Mouse (Mus musculus): ENCODE results near the gene Ppm1e. TPM values are rescaled to one million over a fixed set of nuclear protein-coding genes. Genes with fewer than 3 reads are reported as not detected.
A peak's percentile ranks its signal among the peaks of the same experiment; 100 is the strongest.

Gene Ppm1e
- polyA plus RNA-seq, 1 experiment = 0.70 TPM

GRCm38 (mm10) chr11:87240833-87241215 is 118.0 kb downstream of the Ppm1e start:
- WGBS = 74% methylated on average over 4 of the region's 4 CpGs
- no peak overlapping the region for H3K27ac ChIP-seq (ENCODE audit: insufficient read depth, low read depth, low read length)
- DNase-seq = no peak

GRCm38 (mm10) chr11:87240141-87240832 is 118.5 kb downstream of the Ppm1e start:
- peak; percentile 50 for DNase-seq
- no peak overlapping the region for H3K4me3 ChIP-seq (ENCODE audit: insufficient read depth, low read depth, low read length)
- H3K4me1 ChIP-seq (ENCODE audit: control insufficient read depth, insufficient read depth, low read length) = no peaks in the 10 kb centered on the region
- H3K27ac ChIP-seq (ENCODE audit: insufficient read depth, low read depth, low read length) = no peak overlapping the region
- 47% methylated on average over 15 of the region's 15 CpGs for WGBS
- no peaks in the 10 kb centered on the region for H3K27me3 ChIP-seq (replicated peaks; ENCODE audit: control insufficient read depth, insufficient read depth, low read length)
- TF ChIP-seq CTCF (conservative IDR thresholded peaks at IDR 0.05; ENCODE audit: insufficient read depth, insufficient read length, low read depth, low read length) (no peak), POLR2A (IDR thresholded peaks at IDR 0.05; ENCODE audit: low read depth, low read length) (no peak)
- no peaks in the 10 kb centered on the region for H3K36me3 ChIP-seq (ENCODE audit: control insufficient read depth, insufficient read depth, low read length)

More at GRCm38 (mm10) chr11:87240833-87241215, 118.0 kb downstream of the Ppm1e start:
- Histone ChIP-seq H3K36me3 (ENCODE audit: control insufficient read depth, insufficient read depth, low read length) (no peaks in the 10 kb centered on the region), H3K4me3 (ENCODE audit: insufficient read depth, low read depth, low read length) (no peak overlapping the region), H3K4me1 (ENCODE audit: control insufficient read depth, insufficient read depth, low read length) (no peaks in the 10 kb centered on the region), H3K27me3 (replicated peaks; ENCODE audit: control insufficient read depth, insufficient read depth, low read length) (no peaks in the 10 kb centered on the region)
- TF ChIP-seq POLR2A (IDR thresholded peaks at IDR 0.05; ENCODE audit: low read depth, low read length) (no peak), CTCF (conservative IDR thresholded peaks at IDR 0.05; ENCODE audit: insufficient read depth, insufficient read length, low read depth, low read length) (no peak)

GRCm38 (mm10) chr11:87238891-87239530 is 119.8 kb downstream of the Ppm1e start:
- H3K4me3 ChIP-seq (ENCODE audit: insufficient read depth, low read depth, low read length) = no peak overlapping the region
- TF ChIP-seq POLR2A (IDR thresholded peaks at IDR 0.05; ENCODE audit: low read depth, low read length) (no peak), CTCF (conservative IDR thresholded peaks at IDR 0.05; ENCODE audit: insufficient read depth, insufficient read length, low read depth, low read length) (no peak)
- DNase-seq = no peak
- no peaks in the 10 kb centered on the region for H3K27me3 ChIP-seq (replicated peaks; ENCODE audit: control insufficient read depth, insufficient read depth, low read length)
- H3K36me3 ChIP-seq (ENCODE audit: control insufficient read depth, insufficient read depth, low read length) = no peaks in the 10 kb centered on the region
- no peak overlapping the region for H3K27ac ChIP-seq (ENCODE audit: insufficient read depth, low read depth, low read length)
- H3K4me1 ChIP-seq (ENCODE audit: control insufficient read depth, insufficient read depth, low read length) = no peaks in the 10 kb centered on the region
- 85% methylated on average over 7 of the region's 7 CpGs for WGBS

GRCm38 (mm10) chr11:87235486-87235872 is 123.3 kb downstream of the Ppm1e start:
- H3K27ac ChIP-seq (ENCODE audit: insufficient read depth, low read depth, low read length) = no peak overlapping the region
- H3K27me3 ChIP-seq (replicated peaks; ENCODE audit: control insufficient read depth, insufficient read depth, low read length) = no peaks in the 10 kb centered on the region
- DNase-seq = no peak
- 59% methylated on average over 5 of the region's 5 CpGs for WGBS
- no peaks in the 10 kb centered on the region for H3K4me1 ChIP-seq (ENCODE audit: control insufficient read depth, insufficient read depth, low read length)
- H3K36me3 ChIP-seq (ENCODE audit: control insufficient read depth, insufficient read depth, low read length) = no peaks in the 10 kb centered on the region
- H3K4me3 ChIP-seq (ENCODE audit: insufficient read depth, low read depth, low read length) = no peak overlapping the region
- TF ChIP-seq POLR2A (IDR thresholded peaks at IDR 0.05; ENCODE audit: low read depth, low read length) (no peak), CTCF (conservative IDR thresholded peaks at IDR 0.05; ENCODE audit: insufficient read depth, insufficient read length, low read depth, low read length) (no peak)

GRCm38 (mm10) chr11:87234743-87235485 is 123.9 kb downstream of the Ppm1e start:
- no peaks in the 10 kb centered on the region for H3K36me3 ChIP-seq (ENCODE audit: control insufficient read depth, insufficient read depth, low read length)
- no peak for DNase-seq
- H3K27me3 ChIP-seq (replicated peaks; ENCODE audit: control insufficient read depth, insufficient read depth, low read length) = no peaks in the 10 kb centered on the region
- no peak overlapping the region for H3K27ac ChIP-seq (ENCODE audit: insufficient read depth, low read depth, low read length)
- 85% methylated on average over 12 of the region's 12 CpGs for WGBS
- no peak overlapping the region for H3K4me3 ChIP-seq (ENCODE audit: insufficient read depth, low read depth, low read length)
- no peaks in the 10 kb centered on the region for H3K4me1 ChIP-seq (ENCODE audit: control insufficient read depth, insufficient read depth, low read length)
- TF ChIP-seq CTCF (conservative IDR thresholded peaks at IDR 0.05; ENCODE audit: insufficient read depth, insufficient read length, low read depth, low read length) (no peak), POLR2A (IDR thresholded peaks at IDR 0.05; ENCODE audit: low read depth, low read length) (no peak)

- no peaks in the 10 kb centered on the region for H3K36me3 ChIP-seq (ENCODE audit: control insufficient read depth, insufficient read depth, low read length)
- WGBS = 90% methylated on average over 5 of the region's 5 CpGs
- no peaks in the 10 kb centered on the region for H3K4me1 ChIP-seq (ENCODE audit: control insufficient read depth, insufficient read depth, low read length)
- H3K4me3 ChIP-seq (ENCODE audit: insufficient read depth, low read depth, low read length) = no peak overlapping the region
- H3K27ac ChIP-seq (ENCODE audit: insufficient read depth, low read depth, low read length) = no peak overlapping the region
- no peak for TF ChIP-seq CTCF (conservative IDR thresholded peaks at IDR 0.05; ENCODE audit: insufficient read depth, insufficient read length, low read depth, low read length)
- TF ChIP-seq POLR2A (IDR thresholded peaks at IDR 0.05; ENCODE audit: low read depth, low read length) = no peak
- H3K27me3 ChIP-seq (replicated peaks; ENCODE audit: control insufficient read depth, insufficient read depth, low read length) = no peaks in the 10 kb centered on the region
- DNase-seq = no peak
Observed at GRCm38 (mm10) chr11:87233377-87233776, 125.4 kb downstream of the Ppm1e start.

GRCm38 (mm10) chr11:87227056-87227455 is 131.8 kb downstream of the Ppm1e start:
- H3K36me3 ChIP-seq (ENCODE audit: control insufficient read depth, insufficient read depth, low read length) = no peaks in the 10 kb centered on the region
- WGBS = 84% methylated on average over 5 of the region's 5 CpGs

More at GRCm38 (mm10) chr11:87227056-87227455, 131.8 kb downstream of the Ppm1e start:
- Histone ChIP-seq H3K4me1 (ENCODE audit: control insufficient read depth, insufficient read depth, low read length) (0 out of 2 replicates have a peak, but pooled peaks cover 3% of the 10 kb centered on the region), H3K27me3 (replicated peaks; ENCODE audit: control insufficient read depth, insufficient read depth, low read length) (no peaks in the 10 kb centered on the region), H3K4me3 (ENCODE audit: insufficient read depth, low read depth, low read length) (no peak overlapping the region), H3K27ac (ENCODE audit: insufficient read depth, low read depth, low read length) (no peak overlapping the region)
- DNase-seq = no peak
- TF ChIP-seq CTCF (conservative IDR thresholded peaks at IDR 0.05; ENCODE audit: insufficient read depth, insufficient read length, low read depth, low read length) (no peak), POLR2A (IDR thresholded peaks at IDR 0.05; ENCODE audit: low read depth, low read length) (no peak)
